Mouse (Mus musculus): ENCODE measurements around the gene Selenon. TPM values are rescaled to one million over a fixed set of nuclear protein-coding genes. Genes with fewer than 3 reads are reported as not detected.

Gene Selenon
- polyA plus RNA-seq, 1 experiment from 2014 or later: 47.6 TPM

GRCm38 (mm10) chr4:134577281-134577680, 25.3 kb upstream of the Selenon start:
- Histone ChIP-seq H3K27me3 (no peaks in the 10 kb centered on the region), H3K9me3 (0 out of 2 replicates have a peak, but pooled peaks cover 3% of the 10 kb centered on the region), H3K36me3 (no peaks in the 10 kb centered on the region), H3K27ac (no peak overlapping the region), H3K9ac (replicated peaks) (no peak overlapping the region), H3K4me1 (replicated peaks) (peaks cover 23% of the 10 kb centered on the region), H3K4me3 (replicated peaks) (no peak overlapping the region), H3K4me2 (no peak overlapping the region)
- 53% methylated on average over 2 of the region's 2 CpGs for WGBS
- ATAC-seq (ENCODE audit: insufficient number of reproducible peaks, insufficient read depth, low FRiP score, low TSS enrichment, low read depth): no peak

- Histone ChIP-seq H3K9ac (replicated peaks) (no peak overlapping the region), H3K27ac (no peak overlapping the region), H3K4me1 (replicated peaks) (peaks cover 22% of the 10 kb centered on the region), H3K4me2 (no peak overlapping the region), H3K27me3 (no peaks in the 10 kb centered on the region), H3K4me3 (replicated peaks) (no peak overlapping the region), H3K36me3 (no peaks in the 10 kb centered on the region), H3K9me3 (0 out of 2 replicates have a peak, but pooled peaks cover 3% of the 10 kb centered on the region)
- ATAC-seq (ENCODE audit: insufficient number of reproducible peaks, insufficient read depth, low FRiP score, low TSS enrichment, low read depth): no peak
- 36% methylated on average over 11 of the region's 11 CpGs for WGBS
Observed at GRCm38 (mm10) chr4:134575486-134575885, 23.5 kb upstream of the Selenon start.

- H3K36me3 ChIP-seq: no peaks in the 10 kb centered on the region
- H3K4me3 ChIP-seq (replicated peaks): no peak overlapping the region
- 80% methylated on average over 24 of the region's 24 CpGs for WGBS
- no peak for ATAC-seq (ENCODE audit: insufficient number of reproducible peaks, insufficient read depth, low FRiP score, low TSS enrichment, low read depth)
- no peak overlapping the region for H3K4me2 ChIP-seq
- H3K9ac ChIP-seq (replicated peaks): no peak overlapping the region
- 0 out of 2 replicates have a peak, but pooled peaks cover under 1% of the 10 kb centered on the region for H3K4me1 ChIP-seq (replicated peaks)
- 0 out of 2 replicates have a peak, but pooled peaks cover 3% of the 10 kb centered on the region for H3K9me3 ChIP-seq
- H3K27ac ChIP-seq: no peak overlapping the region
- H3K27me3 ChIP-seq: peaks cover 9% of the 10 kb centered on the region; the same call in 1 of the 2 replicates
Observed at GRCm38 (mm10) chr4:134572449-134573300, 20.7 kb upstream of the Selenon start.

- no peak overlapping the region for H3K27ac ChIP-seq
- 77% methylated on average over 14 of the region's 14 CpGs for WGBS
- 0 out of 2 replicates have a peak, but pooled peaks cover 3% of the 10 kb centered on the region for H3K9me3 ChIP-seq
- H3K27me3 ChIP-seq: peaks cover 12% of the 10 kb centered on the region; the same call in 1 of the 2 replicates
- H3K9ac ChIP-seq (replicated peaks): no peak overlapping the region
- 0 out of 2 replicates have a peak, but pooled peaks cover 3% of the 10 kb centered on the region for H3K4me1 ChIP-seq (replicated peaks)
- no peaks in the 10 kb centered on the region; the same call in 1 of the 2 replicates for H3K36me3 ChIP-seq
- no peak for ATAC-seq (ENCODE audit: insufficient number of reproducible peaks, insufficient read depth, low FRiP score, low TSS enrichment, low read depth)
- H3K4me2 ChIP-seq: no peak overlapping the region
- H3K4me3 ChIP-seq (replicated peaks): no peak overlapping the region
Observed at GRCm38 (mm10) chr4:134570704-134571451, 18.9 kb upstream of the Selenon start.

GRCm38 (mm10) chr4:134569831-134570230, 17.9 kb upstream of the Selenon start:
- no peak for ATAC-seq (ENCODE audit: insufficient number of reproducible peaks, insufficient read depth, low FRiP score, low TSS enrichment, low read depth)
- Histone ChIP-seq H3K27me3 (peaks cover 12% of the 10 kb centered on the region; the same call in 1 of the 2 replicates), H3K4me2 (no peak overlapping the region), H3K4me1 (replicated peaks) (0 out of 2 replicates have a peak, but pooled peaks cover 3% of the 10 kb centered on the region), H3K9ac (replicated peaks) (no peak overlapping the region), H3K9me3 (peaks cover 7% of the 10 kb centered on the region; the same call in 1 of the 2 replicates), H3K4me3 (replicated peaks) (no peak overlapping the region), H3K27ac (no peak overlapping the region), H3K36me3 (peaks cover 6% of the 10 kb centered on the region; the same call in 1 of the 2 replicates)
- 81% methylated on average over 8 of the region's 8 CpGs for WGBS

GRCm38 (mm10) chr4:134569205-134569604, 17.2 kb upstream of the Selenon start:
- 78% methylated on average over 6 of the region's 6 CpGs for WGBS
- Histone ChIP-seq H3K27me3 (peaks cover 12% of the 10 kb centered on the region; the same call in 1 of the 2 replicates), H3K4me1 (replicated peaks) (0 out of 2 replicates have a peak, but pooled peaks cover 3% of the 10 kb centered on the region), H3K27ac (no peak overlapping the region), H3K36me3 (peaks cover 6% of the 10 kb centered on the region; the same call in 1 of the 2 replicates), H3K9me3 (peaks cover 7% of the 10 kb centered on the region; the same call in 1 of the 2 replicates), H3K4me3 (replicated peaks) (no peak overlapping the region), H3K9ac (replicated peaks) (no peak overlapping the region), H3K4me2 (no peak overlapping the region)
- ATAC-seq (ENCODE audit: insufficient number of reproducible peaks, insufficient read depth, low FRiP score, low TSS enrichment, low read depth): no peak

- peak; percentile 27; the same call in 1 of the 2 replicates for ATAC-seq (ENCODE audit: insufficient number of reproducible peaks, insufficient read depth, low FRiP score, low TSS enrichment, low read depth)
- 26% methylated on average over 19 of the region's 19 CpGs for WGBS
- Histone ChIP-seq H3K27me3 (peaks cover 12% of the 10 kb centered on the region; the same call in 1 of the 2 replicates), H3K27ac (no peak overlapping the region), H3K4me3 (replicated peaks) (no peak overlapping the region), H3K4me1 (replicated peaks) (0 out of 2 replicates have a peak, but pooled peaks cover 3% of the 10 kb centered on the region), H3K9ac (replicated peaks) (no peak overlapping the region), H3K4me2 (peak overlapping the region; percentile 6; the same call in 1 of the 2 replicates), H3K36me3 (peaks cover 6% of the 10 kb centered on the region; the same call in 1 of the 2 replicates), H3K9me3 (peaks cover 4% of the 10 kb centered on the region; the same call in 1 of the 2 replicates)
Observed at GRCm38 (mm10) chr4:134567377-134568226, 15.6 kb upstream of the Selenon start.

- no peak for ATAC-seq (ENCODE audit: insufficient number of reproducible peaks, insufficient read depth, low FRiP score, low TSS enrichment, low read depth)
- Histone ChIP-seq H3K9me3 (peaks cover 4% of the 10 kb centered on the region; the same call in 1 of the 2 replicates), H3K27ac (no peak overlapping the region; the same call in 1 of the 2 replicates), H3K9ac (replicated peaks) (no peak overlapping the region), H3K4me3 (replicated peaks) (no peak overlapping the region), H3K4me1 (replicated peaks) (peaks cover 5% of the 10 kb centered on the region), H3K27me3 (peaks cover 12% of the 10 kb centered on the region; the same call in 1 of the 2 replicates), H3K36me3 (peaks cover 6% of the 10 kb centered on the region; the same call in 1 of the 2 replicates), H3K4me2 (no peak overlapping the region)
- WGBS: 80% methylated on average over 6 of the region's 6 CpGs
Observed at GRCm38 (mm10) chr4:134564093-134564492, 12.1 kb upstream of the Selenon start.

GRCm38 (mm10) chr4:134563624-134564023, 11.7 kb upstream of the Selenon start:
- Histone ChIP-seq H3K36me3 (peaks cover 6% of the 10 kb centered on the region; the same call in 1 of the 2 replicates), H3K4me2 (no peak overlapping the region), H3K9me3 (peaks cover 4% of the 10 kb centered on the region; the same call in 1 of the 2 replicates), H3K27ac (no peak overlapping the region), H3K9ac (replicated peaks) (no peak overlapping the region), H3K4me1 (replicated peaks) (peaks cover 10% of the 10 kb centered on the region), H3K4me3 (replicated peaks) (no peak overlapping the region), H3K27me3 (peaks cover 12% of the 10 kb centered on the region; the same call in 1 of the 2 replicates)
- WGBS: 92% methylated on average over 16 of the region's 16 CpGs
- ATAC-seq (ENCODE audit: insufficient number of reproducible peaks, insufficient read depth, low FRiP score, low TSS enrichment, low read depth): no peak

GRCm38 (mm10) chr4:134562014-134562413, 10.0 kb upstream of the Selenon start:
- Histone ChIP-seq H3K4me2 (no peak overlapping the region), H3K9ac (replicated peaks) (no peak overlapping the region), H3K9me3 (peaks cover 4% of the 10 kb centered on the region; the same call in 1 of the 2 replicates), H3K4me1 (replicated peaks) (peaks cover 19% of the 10 kb centered on the region), H3K27ac (no peak overlapping the region), H3K36me3 (peaks cover 6% of the 10 kb centered on the region; the same call in 1 of the 2 replicates), H3K4me3 (replicated peaks) (no peak overlapping the region), H3K27me3 (no peaks in the 10 kb centered on the region)
- ATAC-seq (ENCODE audit: insufficient number of reproducible peaks, insufficient read depth, low FRiP score, low TSS enrichment, low read depth): no peak
- WGBS: 90% methylated on average over 2 of the region's 2 CpGs
